Mouse (Mus musculus) layer of hippocampus, adult 18-20 months (tissue): ENCODE data around the gene Jak1. TPM values are rescaled to one million over a fixed set of nuclear protein-coding genes. Genes with fewer than 3 reads are reported as not detected.

Experiments
- DNase-seq, 2 experiments: peaks; one replicate each; pipeline ENCODE4 v3.0.0; 2022; ENCODE audit warnings: low spot score in 2 of 2
- total RNA-seq, 2 experiments: library from RNA; stranded (reverse); gene quantifications; 2 replicates each; pipeline ENCODE4 v1.2.3; 2021

Jak1 gene
- total RNA-seq, 2 experiments from 2014 or later: 126 to 137 TPM

DNA sequence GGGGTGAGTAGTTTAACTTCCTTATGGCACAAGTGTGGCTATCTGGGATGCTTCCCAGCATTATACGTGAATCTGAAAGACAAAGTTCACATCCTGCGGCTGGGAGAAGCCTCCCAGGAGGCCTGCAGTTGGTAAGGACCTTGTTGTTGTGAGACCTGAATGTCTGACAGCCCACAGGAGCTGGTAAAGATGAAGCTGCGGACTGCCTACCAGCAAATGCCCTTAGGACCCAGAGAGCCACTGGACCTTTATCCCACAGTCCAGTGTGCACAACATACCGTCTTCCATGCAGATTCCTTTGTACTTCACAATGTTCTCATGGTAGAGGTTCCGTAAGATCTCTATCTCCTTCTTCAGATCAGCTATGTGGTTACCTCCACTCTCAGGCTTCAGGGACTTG is 107.6 kb downstream of the Jak1 start:
- DNase-seq: no peak

DNA sequence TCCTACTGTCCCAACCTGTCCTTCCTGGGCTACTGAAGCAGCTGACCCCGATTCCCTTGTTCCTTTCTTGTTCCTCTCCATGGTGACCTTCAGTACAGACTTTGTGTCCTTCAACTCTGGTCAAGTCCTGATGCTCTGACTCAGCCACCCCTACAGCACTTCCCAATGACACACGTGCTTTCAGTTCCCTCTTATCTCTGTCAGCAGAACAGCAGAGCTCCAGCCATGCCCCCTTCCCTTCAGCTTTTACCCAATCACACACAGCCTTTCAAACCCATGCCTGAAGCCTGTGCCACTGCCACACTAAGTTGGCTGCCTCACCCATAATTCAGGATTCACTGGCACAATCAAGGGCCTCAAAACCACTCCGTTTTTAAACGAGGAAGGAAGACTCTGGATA is 109.5 kb downstream of the Jak1 start:
- no peak for DNase-seq

DNA sequence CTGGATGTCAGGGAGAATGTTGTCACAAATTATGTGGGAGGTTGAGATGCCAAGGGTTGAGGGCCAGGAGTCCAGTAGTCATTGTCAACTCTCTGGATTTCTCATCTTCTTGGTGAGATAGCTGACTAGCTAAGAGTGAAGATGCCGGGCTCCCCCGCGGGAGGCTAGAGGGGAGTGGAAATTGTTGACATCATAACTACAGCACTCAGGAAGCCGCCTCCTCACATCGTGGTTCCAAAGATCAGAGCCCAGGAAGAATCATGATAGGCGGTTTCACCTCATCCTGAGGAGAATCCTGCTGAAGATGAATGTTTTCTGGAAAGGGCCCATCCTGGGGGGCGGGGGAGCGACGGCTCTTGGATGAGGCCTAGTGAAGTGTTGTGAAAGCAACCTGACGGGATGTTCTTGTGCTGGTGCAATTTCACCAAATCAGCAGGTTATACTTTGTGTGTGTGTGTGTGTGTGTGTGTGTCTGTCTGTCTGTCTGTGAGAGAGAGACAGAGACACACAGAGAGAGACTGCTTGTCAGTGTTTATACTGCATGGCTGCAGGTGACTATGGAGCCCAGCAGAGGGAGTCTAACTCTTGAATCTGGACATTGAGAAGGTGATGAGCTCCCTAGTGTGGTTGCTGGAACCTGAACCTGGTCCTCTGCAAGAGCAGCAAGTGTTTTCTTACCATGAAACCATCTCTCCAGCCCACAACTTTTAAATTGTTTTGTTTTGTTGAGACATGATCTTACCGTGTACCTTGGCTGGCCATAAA is 118.0 kb downstream of the Jak1 start:
- DNase-seq: no peak

DNA sequence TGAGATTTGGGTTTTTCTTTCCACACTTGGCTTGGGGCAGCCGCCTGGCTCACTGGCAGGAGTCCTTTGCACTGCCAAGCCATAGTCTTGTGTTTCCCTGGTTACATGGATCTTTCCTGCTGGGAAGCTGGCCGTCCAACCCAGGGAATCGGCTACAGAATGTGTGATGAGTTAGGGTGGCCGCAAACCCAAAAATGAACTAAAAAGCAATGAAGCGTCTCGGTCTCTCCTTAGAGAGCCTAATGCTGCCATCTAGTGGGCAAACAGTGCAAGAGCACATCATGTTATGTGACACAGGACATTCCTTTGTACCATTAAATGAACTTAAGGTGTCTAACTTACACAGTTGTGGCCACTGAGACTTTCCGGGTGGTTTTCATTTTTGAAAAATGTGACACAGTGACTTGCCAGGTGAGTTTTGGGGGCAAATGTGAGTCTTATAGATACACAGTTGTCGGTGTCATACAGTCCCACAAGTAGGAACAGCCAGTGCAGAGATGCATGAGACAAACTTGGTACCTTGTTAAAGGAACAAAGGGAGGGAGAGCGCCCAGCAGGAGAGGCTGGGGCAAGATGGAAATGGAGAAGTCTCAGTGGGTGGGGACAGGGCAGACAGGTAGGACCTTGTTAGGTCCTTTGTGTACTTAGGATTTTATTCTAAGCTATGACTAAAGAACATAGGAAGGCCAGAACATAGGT is 118.9 kb downstream of the Jak1 start:
- peak; percentile 62 to 89 for DNase-seq

DNA sequence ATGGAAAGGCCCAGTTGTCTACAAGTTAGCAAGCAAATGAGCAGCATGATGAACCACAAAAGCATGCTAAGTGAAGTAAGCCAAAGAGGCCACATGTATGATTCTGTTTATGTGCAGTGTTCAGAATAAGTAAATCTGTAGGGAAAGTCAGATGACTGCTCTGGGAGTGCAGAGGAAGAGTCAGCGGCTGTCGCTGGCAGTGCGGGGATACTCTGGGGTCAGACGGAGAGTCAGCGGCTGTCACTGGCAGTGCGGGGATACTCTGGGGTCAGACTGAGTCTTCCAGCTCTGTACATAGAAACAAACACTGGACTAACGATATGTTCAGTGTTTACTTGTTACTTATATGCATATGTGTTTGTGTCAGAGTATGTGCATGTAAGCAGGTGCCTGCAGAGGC is 120.3 kb downstream of the Jak1 start:
- DNase-seq: no peak

DNA sequence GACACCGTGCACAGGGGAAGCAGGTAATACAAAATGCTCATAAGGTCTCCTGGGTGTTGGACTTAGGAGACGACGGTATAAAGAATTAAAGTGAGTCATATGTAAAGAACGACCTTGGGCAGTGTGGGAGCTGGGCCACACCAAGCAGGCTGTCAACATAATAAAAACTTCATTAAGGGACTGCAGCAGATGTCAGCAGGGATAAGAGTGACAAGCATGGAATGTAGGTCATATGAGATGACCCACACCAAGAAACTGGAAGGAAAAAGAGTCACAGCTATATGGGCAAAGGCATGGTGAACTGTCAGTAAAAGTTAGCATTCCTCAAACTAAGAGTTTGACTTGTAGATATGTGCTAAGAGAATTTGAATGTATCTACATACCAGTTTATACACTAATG is 120.7 kb downstream of the Jak1 start:
- DNase-seq: no peak

DNA sequence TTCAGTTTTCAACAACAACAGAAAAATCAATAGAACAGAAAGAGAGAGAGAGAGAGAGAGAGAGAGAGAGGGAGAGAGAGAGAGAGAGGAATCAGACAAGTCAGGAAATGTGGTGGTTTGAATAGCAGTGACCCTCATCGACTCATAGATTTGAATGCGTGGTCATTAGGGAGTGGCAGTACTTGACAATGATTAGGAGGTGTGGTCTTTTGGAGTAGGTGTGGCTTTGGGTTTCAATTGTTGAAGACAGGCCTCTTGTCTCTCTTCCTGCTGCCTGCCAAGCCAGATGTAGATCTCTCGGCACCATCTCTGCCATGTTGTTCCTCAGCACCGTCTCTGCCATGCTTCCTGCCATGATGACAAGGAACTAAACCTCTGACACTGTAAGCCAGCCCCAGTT is 121.2 kb downstream of the Jak1 start:
- no peak for DNase-seq

DNA sequence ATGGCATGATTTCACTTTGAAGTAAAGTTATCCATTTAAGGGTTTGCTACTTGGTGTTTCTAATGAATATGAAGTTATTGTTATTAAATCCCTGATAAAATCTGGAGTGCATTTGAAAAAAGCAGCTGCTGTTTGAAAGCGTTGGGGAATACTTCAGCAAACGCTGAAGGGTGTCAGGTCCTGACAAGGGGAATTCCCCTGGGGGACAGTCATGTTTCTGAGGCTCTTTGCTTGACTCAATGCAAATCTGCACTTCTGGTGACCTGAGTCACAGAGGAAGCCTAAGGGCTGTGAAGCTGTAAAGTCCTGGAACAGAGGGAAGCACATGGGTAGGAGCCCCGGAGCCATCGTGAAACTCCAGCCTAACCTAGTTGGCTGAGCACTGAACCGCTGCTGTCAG is 123.3 kb downstream of the Jak1 start:
- DNase-seq: no peak

DNA sequence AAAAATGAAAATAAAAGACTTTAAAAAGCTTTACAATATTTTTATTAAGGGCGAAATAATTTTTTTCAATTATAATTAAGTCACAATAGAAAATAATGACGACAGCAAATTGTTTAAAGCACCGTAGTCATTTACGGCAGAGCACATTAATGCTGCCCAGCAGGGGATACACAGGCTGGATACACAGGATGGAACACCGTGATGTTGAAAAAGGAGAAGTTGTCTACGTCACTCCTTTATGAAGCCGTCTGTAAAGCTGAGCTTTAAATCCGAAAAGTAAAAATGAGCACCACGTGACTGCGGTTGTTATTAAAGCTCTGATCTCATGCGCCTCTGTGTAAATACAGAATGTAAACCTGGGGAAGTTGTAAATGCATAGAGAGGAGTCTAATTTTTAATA is 127.1 kb downstream of the Jak1 start:
- DNase-seq: no peak

DNA sequence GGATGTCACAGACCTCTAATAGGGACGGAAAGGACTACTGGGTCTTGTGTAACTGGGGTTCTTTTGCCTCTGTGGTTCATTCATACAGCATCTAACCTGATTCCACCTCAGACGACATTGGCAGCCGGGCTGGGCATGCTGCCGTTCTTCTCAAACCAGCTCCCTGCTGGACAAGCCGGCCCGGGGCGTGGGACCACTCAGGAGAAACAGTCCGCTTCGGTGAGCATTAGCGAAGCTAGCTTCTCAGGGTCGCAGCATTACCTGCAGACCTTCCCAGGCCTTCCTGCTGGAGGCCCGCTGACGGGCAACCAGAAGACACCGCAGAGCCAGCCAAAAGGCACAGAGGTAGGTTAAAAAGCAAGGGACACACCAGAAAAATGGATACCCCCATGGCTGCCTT is 129.2 kb downstream of the Jak1 start:
- DNase-seq: no peak

DNA sequence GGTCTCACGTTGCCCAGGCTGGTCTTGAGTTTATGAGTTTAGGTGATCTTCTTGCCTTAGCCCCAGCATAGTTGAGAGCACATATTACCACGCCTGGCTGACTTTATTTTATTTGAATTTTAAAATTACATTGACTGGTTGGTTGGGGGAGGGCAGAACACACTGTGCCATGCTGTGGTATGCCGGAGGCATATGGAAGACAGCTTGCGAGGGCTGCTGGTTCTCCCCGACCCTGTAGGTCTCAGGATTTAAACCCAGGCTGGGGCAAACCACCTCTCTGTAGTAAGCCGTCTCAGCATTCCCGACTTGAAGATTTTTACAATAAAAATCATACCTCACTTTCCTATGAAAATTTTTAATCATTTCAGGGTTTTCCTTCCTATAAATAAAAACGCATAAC is 130.1 kb downstream of the Jak1 start:
- no peak for DNase-seq

DNA sequence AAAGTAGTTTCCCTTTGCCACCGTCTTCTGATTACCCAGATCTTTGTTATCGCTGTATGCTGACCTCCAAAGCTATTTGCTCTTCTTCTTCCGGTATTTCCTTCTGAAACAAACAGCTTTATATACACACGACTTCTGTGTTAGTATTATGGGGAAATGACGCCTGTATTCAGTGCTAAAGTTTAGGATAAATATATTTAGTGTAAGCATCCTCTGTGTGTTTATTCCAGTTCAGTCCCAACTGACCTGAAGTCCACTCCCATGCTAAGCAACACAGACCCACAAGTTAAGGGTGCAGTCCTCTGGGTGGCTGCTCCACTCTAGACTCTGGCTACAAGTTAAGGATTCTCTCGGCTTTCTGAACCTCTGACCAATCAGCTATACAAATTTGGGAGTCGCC is 144.1 kb downstream of the Jak1 start:
- no peak for DNase-seq

DNA sequence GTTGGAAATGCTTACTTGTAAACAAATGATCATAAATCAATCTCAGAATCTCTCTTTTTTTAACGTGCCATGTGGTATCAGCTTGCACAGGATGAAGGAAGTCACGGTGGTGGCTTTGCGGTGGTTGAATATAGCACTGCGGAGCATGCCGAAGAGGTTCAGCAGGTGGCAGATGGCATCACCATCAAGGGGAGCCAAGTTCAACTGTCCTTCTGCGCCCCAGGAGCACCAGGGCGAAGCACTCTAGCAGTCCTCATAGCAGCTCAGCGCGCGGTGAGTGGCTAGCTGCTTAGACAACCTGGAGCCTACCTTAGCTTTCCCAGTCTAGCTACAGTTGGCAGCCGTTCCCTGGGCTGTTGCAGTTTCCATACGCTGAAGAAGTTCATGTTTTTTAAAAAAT is 158.0 kb downstream of the Jak1 start:
- no peak for DNase-seq

Other genes with a start within 250 kb of the Jak1 start
- not detected for gene Gm10577, start 244.6 kb downstream of the Jak1 start, total RNA-seq
- 10 to 100 TPM; 45.6 to 47.8 TPM for gene Raver2, start 196.3 kb downstream of the Jak1 start, total RNA-seq
- gene Ak4, start 154.0 kb upstream of the Jak1 start, total RNA-seq: 10 to 100 TPM; 84.1 to 87.1 TPM
- 100 to 1,000 TPM; 287 to 314 TPM for gene Dnajc6, start 231.4 kb upstream of the Jak1 start, total RNA-seq